Mouse (Mus musculus): ENCODE measurements around the gene Borcs7.

The Borcs7 gene

GRCm38 (mm10) chr19:46689460-46690372 is at the start of gene Borcs7:
Gene Borcs7 (plus strand): TSS chr19:46689906.
- DNase-seq: peak; percentile 89 to 92

- DNase-seq: no peak
Observed at GRCm38 (mm10) chr19:46640780-46641179, 48.9 kb upstream of the Borcs7 start.

- DNase-seq: no peak
Observed at GRCm38 (mm10) chr19:46641420-46642085, 48.2 kb upstream of the Borcs7 start.

- no peak for DNase-seq
Observed at GRCm38 (mm10) chr19:46642136-46642753, 47.5 kb upstream of the Borcs7 start.

- DNase-seq: peak in 1 of 2 experiments; percentile 40
Observed at GRCm38 (mm10) chr19:46643236-46643635, 46.5 kb upstream of the Borcs7 start.

GRCm38 (mm10) chr19:46644343-46644792 is 45.3 kb upstream of the Borcs7 start:
- DNase-seq: no peak

GRCm38 (mm10) chr19:46644793-46645602 is 44.7 kb upstream of the Borcs7 start:
- peak; percentile 34 to 41 for DNase-seq

GRCm38 (mm10) chr19:46646041-46646481 is 43.6 kb upstream of the Borcs7 start:
- DNase-seq: no peak

GRCm38 (mm10) chr19:46647254-46647653 is 42.5 kb upstream of the Borcs7 start:
- no peak for DNase-seq

- DNase-seq: no peak
Observed at GRCm38 (mm10) chr19:46647850-46648249, 41.9 kb upstream of the Borcs7 start.

GRCm38 (mm10) chr19:46648565-46648964 is 41.1 kb upstream of the Borcs7 start:
- DNase-seq: no peak

GRCm38 (mm10) chr19:46653188-46653587 is 36.5 kb upstream of the Borcs7 start:
- DNase-seq: no peak

GRCm38 (mm10) chr19:46653616-46654235 is 36.0 kb upstream of the Borcs7 start:
- no peak for DNase-seq

GRCm38 (mm10) chr19:46655626-46656025 is 34.1 kb upstream of the Borcs7 start:
- DNase-seq: no peak

GRCm38 (mm10) chr19:46656151-46656840 is 33.4 kb upstream of the Borcs7 start:
- DNase-seq: no peak

- DNase-seq: peak in 1 of 2 experiments; percentile 67
Observed at GRCm38 (mm10) chr19:46657339-46658020, 32.2 kb upstream of the Borcs7 start.

- DNase-seq: no peak
Observed at GRCm38 (mm10) chr19:46658348-46658747, 31.4 kb upstream of the Borcs7 start.

- no peak for DNase-seq
Observed at GRCm38 (mm10) chr19:46658851-46659250, 30.9 kb upstream of the Borcs7 start.

GRCm38 (mm10) chr19:46661511-46661910 is 28.2 kb upstream of the Borcs7 start:
- DNase-seq: no peak

- no peak for DNase-seq
Observed at GRCm38 (mm10) chr19:46662214-46662613, 27.5 kb upstream of the Borcs7 start.

- no peak for DNase-seq
Observed at GRCm38 (mm10) chr19:46662784-46663183, 26.9 kb upstream of the Borcs7 start.

Data from cerebellum, postnatal 14 days (tissue).